Mouse (Mus musculus) lung, postnatal 14 days (tissue): ENCODE data around the gene Wnt16.
"Not testable (repeated sequence)": the region's sequence is repeated elsewhere in the genome, so short reads cannot be mapped to it uniquely, and the experiment has no call there.

ENCODE experiments used
- DNase-seq: peaks from one replicate; pipeline ENCODE4 v3.0.0; 2021

The Wnt16 gene

GRCm38 (mm10) chr6:22288004-22288736, at the start of gene Wnt16:
Gene Wnt16, plus strand, starts transcription at chr6:22288227.
- no peak for DNase-seq

DNA sequence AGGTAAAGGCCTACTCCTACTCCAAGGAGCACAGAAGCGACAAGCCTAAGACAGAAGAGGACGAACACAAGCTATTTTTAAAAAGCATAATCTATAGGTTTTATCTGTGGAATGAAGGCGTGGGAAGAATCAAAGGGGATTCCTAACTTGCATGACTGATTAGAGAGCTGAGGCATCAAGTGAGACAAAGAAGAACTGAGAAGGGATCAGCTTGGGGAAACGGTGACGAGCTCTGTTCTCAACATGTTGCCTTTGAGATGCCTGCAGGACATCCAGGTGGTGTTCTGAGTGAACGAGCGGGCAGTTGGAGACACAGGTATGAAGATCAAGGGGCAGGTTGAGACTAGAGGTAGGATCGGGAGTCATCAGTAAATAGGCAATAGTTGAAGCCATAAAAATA, 44.7 kb upstream of the Wnt16 start:
- DNase-seq: no peak

DNA sequence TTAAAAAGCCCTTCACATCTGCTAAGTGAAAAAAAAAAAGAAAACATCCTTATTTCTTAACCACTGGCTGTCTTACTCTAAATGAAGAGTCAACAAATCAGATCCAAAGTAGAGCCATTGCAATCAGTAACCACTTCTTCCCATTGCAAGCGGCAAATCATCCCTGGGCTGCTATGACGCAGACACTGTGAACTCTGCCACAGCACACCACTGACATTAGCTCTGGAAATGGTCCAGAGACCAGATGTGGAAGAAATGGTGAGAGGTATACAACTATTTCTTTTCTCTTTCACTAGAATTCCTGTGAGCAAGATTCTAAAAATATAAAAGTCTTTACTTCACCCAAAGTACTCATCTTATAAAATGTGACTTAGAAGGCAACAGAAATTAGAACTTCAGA, 41.3 kb upstream of the Wnt16 start:
- no peak for DNase-seq

GRCm38 (mm10) chr6:22258784-22259183, 29.2 kb upstream of the Wnt16 start:
- no peak for DNase-seq

- DNase-seq: no peak
Observed at GRCm38 (mm10) chr6:22262519-22262918, 25.5 kb upstream of the Wnt16 start.

GRCm38 (mm10) chr6:22264094-22264493, 23.9 kb upstream of the Wnt16 start:
- not testable (repeated sequence) for DNase-seq

DNA sequence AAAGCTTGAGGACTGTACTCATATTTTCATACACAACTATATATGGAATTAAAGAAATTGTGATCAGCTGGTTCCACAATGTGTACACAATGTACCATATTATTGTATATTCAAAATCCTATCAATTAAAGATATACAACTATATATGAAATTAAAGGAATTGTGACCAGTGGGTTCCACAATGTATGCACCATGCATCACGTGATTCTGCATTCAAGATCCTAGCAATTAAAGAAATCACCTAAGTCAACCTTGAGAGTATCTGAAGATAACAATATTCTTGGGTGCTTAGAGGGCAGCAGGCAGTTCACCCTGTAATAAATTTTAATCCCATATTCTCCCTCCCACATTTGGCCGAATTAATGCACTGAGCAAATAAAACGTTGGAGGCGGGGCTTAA, 22.0 kb upstream of the Wnt16 start:
- no peak for DNase-seq

GRCm38 (mm10) chr6:22267807-22268667, 20.0 kb upstream of the Wnt16 start:
- DNase-seq: no peak

GRCm38 (mm10) chr6:22268677-22269076, 19.4 kb upstream of the Wnt16 start:
- no peak for DNase-seq

GRCm38 (mm10) chr6:22269840-22270521, 18.0 kb upstream of the Wnt16 start:
- no peak for DNase-seq

- no peak for DNase-seq
Observed at GRCm38 (mm10) chr6:22277941-22278340, 10.1 kb upstream of the Wnt16 start.

- DNase-seq: peak; percentile 54
Observed at GRCm38 (mm10) chr6:22280217-22280861, 7.7 kb upstream of the Wnt16 start.

DNA sequence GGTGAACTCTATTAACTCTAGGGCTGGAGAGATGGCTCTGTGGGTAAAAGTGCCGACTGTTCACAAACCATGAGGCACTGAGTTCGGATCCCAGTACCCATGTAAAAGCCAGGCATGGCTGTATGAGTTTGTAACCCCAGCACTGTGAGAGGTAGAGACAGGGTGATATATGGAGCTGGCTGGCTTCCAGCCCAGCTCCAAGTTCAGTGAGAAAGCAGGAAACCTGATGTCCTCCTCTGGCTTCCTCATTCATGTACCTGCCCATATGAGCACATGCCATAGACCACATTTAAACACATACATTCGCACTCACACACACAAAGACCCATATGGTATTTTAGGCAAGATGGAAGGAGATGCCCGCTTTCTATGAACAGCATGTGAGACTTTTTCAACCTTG, 5.6 kb upstream of the Wnt16 start:
- no peak for DNase-seq

- no peak for DNase-seq
Observed at GRCm38 (mm10) chr6:22288737-22289460, 872 bp downstream of the Wnt16 start.

GRCm38 (mm10) chr6:22289461-22290021, 1.5 kb downstream of the Wnt16 start:
- DNase-seq: no peak

GRCm38 (mm10) chr6:22290790-22291189, 2.8 kb downstream of the Wnt16 start:
- no peak for DNase-seq

- DNase-seq: no peak
Observed at GRCm38 (mm10) chr6:22292056-22292455, 4.0 kb downstream of the Wnt16 start.

GRCm38 (mm10) chr6:22293922-22294321, 5.9 kb downstream of the Wnt16 start:
- no peak for DNase-seq

- DNase-seq: no peak
Observed at GRCm38 (mm10) chr6:22297028-22297427, 9.0 kb downstream of the Wnt16 start.

GRCm38 (mm10) chr6:22298059-22298458, 10.0 kb downstream of the Wnt16 start:
- DNase-seq: no peak

DNA sequence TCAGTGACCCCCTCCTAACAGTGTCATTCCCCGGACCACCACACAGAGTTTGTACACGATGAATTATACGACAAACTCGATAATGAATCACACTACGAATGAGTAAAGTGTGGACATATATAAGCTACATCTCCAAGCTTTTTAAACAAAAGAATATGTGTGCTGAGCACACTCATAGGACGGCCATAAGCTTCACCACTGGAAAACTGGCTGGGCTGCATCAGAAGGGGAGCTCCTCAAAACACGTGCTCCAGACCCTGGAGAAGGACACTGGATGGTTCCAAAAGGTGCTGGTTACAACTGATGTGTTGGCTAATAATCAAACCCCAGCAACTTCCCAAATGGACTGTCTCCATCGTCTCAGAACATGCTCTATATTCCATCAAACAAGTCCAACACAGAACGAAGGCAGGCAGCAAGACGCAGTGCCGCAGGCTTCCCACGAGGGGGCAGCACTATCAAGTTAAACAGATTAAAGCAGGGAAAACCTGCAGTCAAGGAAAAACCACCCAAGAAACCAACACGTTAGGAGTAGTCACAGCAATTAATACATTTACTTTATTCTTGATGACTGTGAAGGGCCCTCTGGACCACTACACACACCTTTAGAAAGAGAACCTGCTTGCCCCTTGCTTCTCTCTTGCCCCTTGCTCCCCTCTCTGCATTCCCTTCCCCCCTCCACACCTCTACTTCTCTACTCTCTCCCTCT, 37.5 kb downstream of the Wnt16 start:
- peak; percentile 86 for DNase-seq
